ENCODE assay signal across 9 mouse cellular contexts in genomic region chr12:82105184-82106031, GRCm38 (mm10).
A peak's percentile ranks its signal among the peaks of the same experiment; 100 is the strongest.
DNase-seq lines count a peak whose midpoint lies in the region; ATAC-seq lines count a peak whose summit lies in the region.
"Had no signal": no experiment of that assay in that cellular context is flagged by ENCODE, and none has a peak within 500 bp of the region (broad histone marks: within the 10 kb centered on the region; RNA-seq: fewer than 3 reads in every experiment).

No protein-coding gene starts in this region.

- no peak overlapping the region for H3K4me2 ChIP-seq in kidney, embryonic 16.5 days (replicated peaks; ENCODE audit: low read depth, low read length)
- peak overlapping the region; percentile 21 for H3K4me2 ChIP-seq in embryonic facial prominence, embryonic 14.5 days (ENCODE audit: low read depth, low read length)
- no peak overlapping the region for H3K4me2 ChIP-seq in liver, embryonic 11.5 days

- H3K9ac ChIP-seq in kidney, embryonic 16.5 days (replicated peaks; ENCODE audit: low read length): no peak overlapping the region
- H3K9ac ChIP-seq in embryonic facial prominence, embryonic 14.5 days (ENCODE audit: low read depth, low read length): no peak overlapping the region
- no peak overlapping the region for H3K9ac ChIP-seq in liver, embryonic 11.5 days (ENCODE audit: low read depth, low read length)

- H3K36me3 ChIP-seq in kidney, embryonic 16.5 days (ENCODE audit: insufficient read depth, low read length): no peaks in the 10 kb centered on the region
- no peaks in the 10 kb centered on the region for H3K36me3 ChIP-seq in embryonic facial prominence, embryonic 14.5 days (ENCODE audit: control insufficient read depth, insufficient read depth, low read length)
- H3K36me3 ChIP-seq in liver, embryonic 11.5 days (ENCODE audit: control insufficient read depth, insufficient read depth, low read length): no peaks in the 10 kb centered on the region

- no peaks in the 10 kb centered on the region for H3K27me3 ChIP-seq in kidney, embryonic 16.5 days (ENCODE audit: insufficient read depth, low read length)
- H3K27me3 ChIP-seq in embryonic facial prominence, embryonic 14.5 days (replicated peaks; ENCODE audit: control insufficient read depth, insufficient read depth, low read length): no peaks in the 10 kb centered on the region
- H3K27me3 ChIP-seq in liver, embryonic 11.5 days (replicated peaks; ENCODE audit: control insufficient read depth, insufficient read depth, low read length): no peaks in the 10 kb centered on the region

- H3K4me1 ChIP-seq in kidney, embryonic 16.5 days (ENCODE audit: insufficient read depth, low read length): peaks cover 10% of the 10 kb centered on the region
- peaks cover 24% of the 10 kb centered on the region for H3K4me1 ChIP-seq in embryonic facial prominence, embryonic 14.5 days (ENCODE audit: control insufficient read depth, insufficient read depth, low read length)
- no peaks in the 10 kb centered on the region for H3K4me1 ChIP-seq in liver, embryonic 11.5 days (replicated peaks; ENCODE audit: control insufficient read depth, insufficient read depth, low read length)
- H3K4me1 ChIP-seq: megakaryocyte, embryonic 14.5 days had no signal

- H3K27ac ChIP-seq in kidney, embryonic 16.5 days (ENCODE audit: low read length): no peak overlapping the region; the same call in 1 of the 2 replicates
- peak overlapping the region; percentile 71 for H3K27ac ChIP-seq in embryonic facial prominence, embryonic 14.5 days (replicated peaks; ENCODE audit: low read depth, low read length)
- H3K27ac ChIP-seq in liver, embryonic 11.5 days (ENCODE audit: low read depth, low read length): no peak overlapping the region

- WGBS in kidney, embryonic 16.5 days: 50% methylated on average over 17 of the region's 17 CpGs
- 33% methylated on average over 17 of the region's 17 CpGs for WGBS in embryonic facial prominence, embryonic 14.5 days
- 73% methylated on average over 17 of the region's 17 CpGs for WGBS in liver, embryonic 11.5 days

- peak; percentile 55 for DNase-seq in kidney, adult 11 months
- DNase-seq in embryonic facial prominence, embryonic 14.5 days (ENCODE audit: low spot score): peak; percentile 85
- peak; percentile 79 to 80 for DNase-seq in layer of hippocampus, adult 8-10 months (ENCODE audit: low spot score in 2 of 2)
- DNase-seq in right cerebral cortex, postnatal 36 days (ENCODE audit: low spot score in 2 of 2): peak; percentile 68 to 76
- no peak for DNase-seq in liver, embryonic 11.5 days (ENCODE audit: low spot score)
- no peak for DNase-seq in gastrocnemius, postnatal 25 days
- DNase-seq in lung, postnatal 25 days (ENCODE audit: low spot score): no peak

- no peak for ATAC-seq in kidney, embryonic 16.5 days (ENCODE audit: low FRiP score, low TSS enrichment)
- peak; percentile 73 for ATAC-seq in embryonic facial prominence, embryonic 14.5 days (ENCODE audit: low read depth)
- ATAC-seq in liver, embryonic 11.5 days (replicated peaks; ENCODE audit: low FRiP score): no peak

- H3K9me3 ChIP-seq in kidney, embryonic 16.5 days (ENCODE audit: low read length): peaks cover 9% of the 10 kb centered on the region; the same call in 1 of the 2 replicates
- H3K9me3 ChIP-seq in embryonic facial prominence, embryonic 14.5 days (ENCODE audit: control insufficient read depth, low read length): no peaks in the 10 kb centered on the region; the same call in 1 of the 2 replicates
- 0 out of 2 replicates have a peak, but pooled peaks cover 3% of the 10 kb centered on the region for H3K9me3 ChIP-seq in liver, embryonic 11.5 days (ENCODE audit: control insufficient read depth, low read length)

- no peak overlapping the region for H3K4me3 ChIP-seq in kidney, embryonic 16.5 days (ENCODE audit: low read length)
- no peak overlapping the region for H3K4me3 ChIP-seq in embryonic facial prominence, embryonic 14.5 days (ENCODE audit: low read depth, low read length)
- H3K4me3 ChIP-seq in liver, embryonic 11.5 days (ENCODE audit: low read depth, low read length): no peak overlapping the region
- H3K4me3 ChIP-seq: megakaryocyte, embryonic 14.5 days had no signal

Comparison
In these comparisons a context has a peak if more than half of its experiments do, and no peak if none do; other contexts are left out.
1. DNase-seq: peak in kidney, adult 11 months (single experiment), embryonic facial prominence, embryonic 14.5 days (single experiment), layer of hippocampus, adult 8-10 months (2 of 2) and right cerebral cortex, postnatal 36 days (2 of 2); none in liver, embryonic 11.5 days (single experiment), gastrocnemius, postnatal 25 days (single experiment) and lung, postnatal 25 days (single experiment).